Mouse (Mus musculus): Measurements from ENCODE around the gene Exd2. TPM values are rescaled to one million over a fixed set of nuclear protein-coding genes. Genes with fewer than 3 reads are reported as not detected.

Exd2 gene
- total RNA-seq, 2 experiments from 2014 or later: 97.7 to 134 TPM

DNA sequence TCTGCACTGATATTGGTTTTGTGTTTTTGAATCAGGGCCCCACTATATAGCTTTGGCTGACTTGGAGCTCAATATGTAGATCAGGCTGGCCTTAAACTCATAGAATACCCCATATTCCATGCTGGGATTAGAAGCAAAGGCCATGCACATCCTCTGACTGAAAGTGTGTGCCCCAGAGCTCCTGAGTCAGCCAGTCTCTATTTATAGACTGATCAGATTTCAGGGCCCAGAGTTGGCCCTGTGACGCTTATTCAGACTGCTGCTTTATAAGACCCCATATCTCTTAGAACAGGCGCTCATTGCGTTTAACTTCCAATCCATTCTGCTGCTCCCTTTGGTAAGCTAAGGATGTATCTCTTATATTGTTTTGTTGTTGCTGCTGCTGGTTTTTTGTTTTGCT, 17.1 kb downstream of the Exd2 start:
- no peak for DNase-seq (ENCODE audit: low spot score in 2 of 2)
- intact Hi-C loops (cut with DNase I): no loop called here

DNA sequence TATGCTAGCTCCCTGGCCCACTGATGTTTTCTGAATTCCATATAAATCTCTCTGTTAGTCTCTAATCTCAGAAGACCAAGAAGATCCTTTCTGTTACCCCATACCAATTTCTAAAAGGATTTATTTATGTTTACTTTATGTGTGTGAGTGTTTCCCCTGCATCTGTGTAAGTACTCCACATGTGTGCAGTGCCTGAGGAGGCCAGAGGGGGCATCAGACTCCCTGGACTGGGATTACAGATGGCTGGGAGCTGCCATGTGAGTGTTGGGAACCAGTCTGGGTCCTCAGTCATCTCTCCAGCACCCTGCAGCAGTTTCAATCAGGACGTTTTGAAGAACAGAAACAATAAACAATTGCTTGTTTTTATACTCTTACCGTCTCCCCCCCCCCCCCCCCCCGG, 20.5 kb downstream of the Exd2 start:
- DNase-seq (ENCODE audit: low spot score in 2 of 2): no peak
- intact Hi-C loops (cut with DNase I): no loop called here

DNA sequence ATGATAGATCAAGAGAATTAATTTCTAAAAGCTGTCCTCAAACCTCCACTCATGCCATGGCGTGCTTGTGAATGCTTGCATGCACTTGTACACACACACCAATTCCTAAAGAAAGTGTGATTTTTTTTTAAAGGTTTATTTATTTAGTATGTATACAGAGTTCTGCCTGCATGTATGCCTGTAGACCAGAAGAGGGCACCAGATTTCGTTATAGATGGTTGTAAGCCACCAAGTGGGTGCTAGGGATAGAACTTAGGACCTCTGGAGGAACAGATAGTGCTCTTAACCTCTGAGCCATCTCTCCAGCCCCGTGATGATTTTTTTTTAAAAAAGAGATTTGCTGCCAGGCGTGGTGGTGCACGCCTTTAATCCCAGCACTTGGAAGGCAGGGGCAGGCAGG, 30.4 kb downstream of the Exd2 start:
- intact Hi-C loops (cut with DNase I): no loop called here
- DNase-seq (ENCODE audit: low spot score in 2 of 2): no peak

DNA sequence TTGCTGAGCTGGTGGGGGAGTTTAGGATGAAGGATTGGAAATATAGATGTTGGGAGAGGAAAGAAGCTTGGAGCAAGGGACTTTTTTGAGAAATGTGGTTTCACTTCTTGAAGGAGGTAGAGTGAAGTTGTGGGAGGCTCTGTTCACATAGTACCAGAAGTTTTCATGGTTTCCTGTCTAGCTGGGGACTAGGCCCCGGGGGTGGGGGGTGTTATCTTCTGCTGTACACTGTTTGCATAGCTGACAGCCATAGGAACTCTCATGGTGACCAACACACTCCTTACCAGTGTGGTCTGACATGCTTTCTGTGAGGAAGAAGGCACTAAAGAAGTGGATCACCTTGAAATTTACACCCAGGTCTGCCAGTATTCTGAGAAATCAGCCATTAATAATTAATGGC, 32.8 kb downstream of the Exd2 start:
- DNase-seq (ENCODE audit: low spot score in 2 of 2): no peak
- intact Hi-C loops (cut with DNase I): loop anchor here (5.0 kb wide), 2 partner anchors 117 to 232 kb away; no protein-coding TSS in a partner anchor

DNA sequence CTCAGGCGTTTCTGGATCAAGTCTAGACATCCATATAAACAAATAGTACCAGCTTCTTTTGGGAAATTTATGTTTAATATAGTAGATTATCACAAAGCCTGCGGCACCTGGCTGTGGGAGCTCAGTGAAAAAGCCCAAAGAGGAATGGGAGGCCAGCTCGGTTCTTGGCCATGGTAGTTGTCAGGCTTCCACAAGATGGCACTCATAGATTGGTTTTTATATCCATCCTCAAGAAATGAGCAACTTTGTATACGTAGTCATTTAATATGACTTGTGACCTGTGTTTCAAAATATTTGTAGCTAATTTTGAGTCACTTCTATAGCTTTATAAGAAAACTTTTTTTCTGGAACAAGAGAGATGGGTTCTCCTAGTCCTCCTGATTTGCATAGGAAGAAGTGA, 35.5 kb downstream of the Exd2 start:
- intact Hi-C loops (cut with DNase I): loop anchor here (5.0 kb wide), 2 partner anchors 114 to 229 kb away; no protein-coding TSS in a partner anchor
- DNase-seq (ENCODE audit: low spot score in 2 of 2): no peak

DNA sequence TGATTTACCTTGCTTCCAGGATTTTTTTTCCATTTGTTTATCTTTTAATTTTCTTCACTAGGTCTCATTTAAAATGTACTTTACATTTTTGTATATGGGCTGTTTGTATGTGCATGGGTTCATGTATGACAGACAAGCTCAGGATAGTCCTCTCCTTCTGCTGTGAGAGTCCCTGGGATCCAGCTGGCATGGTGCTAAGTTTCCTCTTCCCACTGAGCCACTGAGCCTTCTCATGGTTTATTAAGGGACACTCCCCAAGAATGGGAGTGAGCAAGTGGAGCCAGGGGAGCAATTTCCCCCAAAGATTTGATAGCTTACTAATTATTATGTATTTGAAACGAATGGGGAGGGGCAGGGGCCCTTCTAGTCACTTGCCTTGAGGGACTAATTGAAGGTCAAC, 37.6 kb downstream of the Exd2 start:
- DNase-seq (ENCODE audit: low spot score in 2 of 2): no peak
- intact Hi-C loops (cut with DNase I): no loop called here

DNA sequence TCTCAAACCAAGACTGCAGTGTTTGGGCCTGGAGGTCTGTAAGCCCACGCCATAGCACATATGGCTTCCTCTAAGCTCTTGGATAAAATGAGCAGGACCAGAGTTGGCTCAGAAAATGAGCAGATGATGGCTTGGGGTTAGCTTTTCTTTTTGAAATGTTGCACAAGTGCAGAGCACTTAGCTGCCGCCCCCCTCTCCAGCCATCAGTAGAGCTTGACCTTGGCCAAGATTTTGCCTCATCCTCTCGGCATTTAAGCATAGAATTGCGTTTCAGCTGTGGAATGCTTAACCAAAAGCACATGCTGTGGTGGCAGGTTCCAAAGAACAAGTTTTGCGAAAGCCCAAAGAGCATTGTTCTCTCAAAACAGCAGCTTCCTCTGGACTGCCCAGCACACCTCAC, 41.8 kb downstream of the Exd2 start:
- intact Hi-C loops (cut with DNase I): loop anchor here (5.0 kb wide), 1 partner anchor 83 kb away; no protein-coding TSS in a partner anchor
- no peak for DNase-seq (ENCODE audit: low spot score in 2 of 2)

DNA sequence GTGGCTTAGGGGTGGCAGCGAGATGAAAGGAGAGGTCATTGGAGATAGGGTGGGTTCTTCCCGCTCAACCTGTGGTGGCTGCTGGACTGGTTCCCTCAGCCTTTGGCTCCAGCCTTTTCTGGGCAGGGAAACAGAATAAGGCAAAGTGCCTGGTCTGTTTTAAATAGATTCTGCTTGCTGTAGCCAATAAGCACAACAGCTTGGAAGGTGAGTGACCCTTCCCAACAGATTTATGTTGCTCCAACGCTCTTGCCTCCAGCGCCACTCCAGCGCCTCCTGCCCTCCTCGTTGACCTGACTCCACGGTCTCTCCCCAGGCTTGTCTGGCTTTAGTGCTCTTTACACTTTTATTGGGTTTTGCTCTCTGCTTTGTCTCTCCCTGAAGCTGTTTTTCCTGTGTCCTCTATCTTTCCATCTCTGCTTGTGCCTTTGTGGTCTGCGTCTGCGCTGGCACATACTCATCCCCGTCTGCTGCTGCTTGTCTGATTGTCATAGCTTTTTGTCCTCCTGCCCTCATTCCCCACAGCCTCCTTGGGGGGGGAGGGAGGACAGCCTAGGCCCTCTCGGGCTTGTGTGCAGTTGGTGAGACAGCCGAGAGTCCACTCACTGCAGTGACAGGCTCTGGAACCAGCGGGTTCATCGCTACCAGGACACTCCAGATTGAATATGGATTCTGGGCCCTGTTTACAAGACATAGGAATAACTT, 44.3 kb downstream of the Exd2 start:
- intact Hi-C loops (cut with DNase I): loop anchor here (5.0 kb wide), 1 partner anchor 80 kb away; no protein-coding TSS in a partner anchor
- DNase-seq (ENCODE audit: low spot score in 2 of 2): no peak

DNA sequence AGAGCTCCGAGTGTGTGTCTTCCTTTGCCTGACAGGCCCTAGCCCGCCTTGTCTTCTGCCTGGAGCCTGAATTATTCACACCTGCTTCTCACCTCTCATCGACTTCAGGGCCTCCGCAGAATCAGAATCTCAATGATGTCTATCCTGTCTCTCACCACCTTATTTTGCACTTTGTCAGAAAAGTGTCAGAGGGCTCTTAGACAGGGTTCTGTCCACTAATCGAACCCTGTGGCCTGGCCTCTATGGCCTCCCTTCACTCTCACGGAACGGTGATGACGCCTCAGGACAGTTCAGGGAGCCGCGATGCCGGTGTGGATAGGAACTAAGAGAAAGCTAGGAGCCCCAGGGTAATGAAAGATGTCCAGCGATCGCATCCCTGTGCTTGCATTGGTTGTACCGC, 55.1 kb downstream of the Exd2 start, which contains the start of gene Galnt16:
Gene Galnt16 (plus strand): TSS at position 301 of the 400 bp plus-strand sequence.
- DNase-seq (ENCODE audit: low spot score in 2 of 2): no peak
- intact Hi-C loops (cut with DNase I): loop anchor here (5.0 kb wide), 1 partner anchor 64 kb away; no protein-coding TSS in a partner anchor

DNA sequence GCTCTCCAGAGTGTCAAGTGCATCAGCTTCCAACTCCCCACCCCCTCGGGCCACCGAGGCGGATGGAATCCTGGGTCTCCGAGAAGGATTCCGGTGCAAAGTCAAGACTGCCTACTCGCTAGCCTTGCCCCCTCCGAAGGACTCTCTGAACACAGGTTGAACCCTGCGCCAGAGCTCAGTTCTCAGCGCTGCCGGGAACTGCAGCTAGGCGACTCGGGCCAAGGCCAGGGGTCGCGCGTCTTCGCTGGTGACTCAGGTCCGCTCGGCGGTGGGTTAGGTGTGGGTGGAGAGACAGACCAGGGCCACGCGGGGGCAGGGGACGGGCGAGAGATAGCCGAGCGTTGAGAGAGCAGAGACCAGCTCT, 55.5 kb downstream of the Exd2 start:
- DNase-seq (ENCODE audit: low spot score in 2 of 2): no peak
- intact Hi-C loops (cut with DNase I): loop anchor here (5.0 kb wide), 1 partner anchor 64 kb away; no protein-coding TSS in a partner anchor

DNA sequence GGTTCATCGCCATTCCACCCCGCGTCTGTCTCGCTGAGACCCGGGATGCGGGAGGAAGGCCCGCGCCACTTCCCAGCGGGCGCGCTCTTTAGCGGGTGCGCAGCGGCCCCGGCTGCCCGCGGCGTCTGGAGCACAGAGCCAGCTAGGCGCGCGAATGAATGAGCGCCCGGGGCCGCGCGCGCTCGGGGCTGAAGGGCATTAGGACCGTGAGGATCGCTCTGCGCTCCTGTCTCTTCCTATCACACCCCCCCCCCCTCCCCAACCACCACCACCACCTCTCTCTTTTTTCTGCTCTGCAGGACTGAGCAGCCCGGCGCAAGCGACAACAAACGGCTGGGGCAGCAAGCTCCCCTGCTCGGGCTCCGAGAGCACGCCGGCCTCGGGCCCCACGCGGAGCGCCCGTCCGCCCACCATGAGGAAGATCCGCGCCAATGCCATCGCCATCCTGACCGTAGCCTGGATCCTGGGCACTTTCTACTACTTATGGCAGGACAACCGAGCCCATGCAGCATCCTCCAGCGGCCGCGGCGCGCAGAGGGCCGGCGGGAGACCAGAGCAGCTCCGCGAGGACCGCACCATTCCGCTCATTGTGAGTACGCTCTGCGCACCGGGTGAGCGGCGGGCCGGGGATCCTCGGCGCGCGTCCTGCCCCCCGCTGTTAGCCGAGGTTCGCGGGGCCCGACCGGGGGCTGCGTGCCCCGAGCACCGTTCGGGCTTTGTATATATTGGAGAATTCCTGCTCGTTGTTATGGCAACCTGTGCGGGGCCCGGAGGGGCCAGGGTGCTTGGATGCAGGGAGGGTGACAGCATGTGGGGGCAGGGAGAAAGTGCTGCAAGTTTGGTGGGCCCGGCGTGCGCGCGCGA, 56.1 kb downstream of the Exd2 start:
- peak; percentile 65 to 68 for DNase-seq (ENCODE audit: low spot score in 2 of 2)
- intact Hi-C loops (cut with DNase I): loop anchor here (5.0 kb wide), 1 partner anchor 63 kb away; no protein-coding TSS in a partner anchor

DNA sequence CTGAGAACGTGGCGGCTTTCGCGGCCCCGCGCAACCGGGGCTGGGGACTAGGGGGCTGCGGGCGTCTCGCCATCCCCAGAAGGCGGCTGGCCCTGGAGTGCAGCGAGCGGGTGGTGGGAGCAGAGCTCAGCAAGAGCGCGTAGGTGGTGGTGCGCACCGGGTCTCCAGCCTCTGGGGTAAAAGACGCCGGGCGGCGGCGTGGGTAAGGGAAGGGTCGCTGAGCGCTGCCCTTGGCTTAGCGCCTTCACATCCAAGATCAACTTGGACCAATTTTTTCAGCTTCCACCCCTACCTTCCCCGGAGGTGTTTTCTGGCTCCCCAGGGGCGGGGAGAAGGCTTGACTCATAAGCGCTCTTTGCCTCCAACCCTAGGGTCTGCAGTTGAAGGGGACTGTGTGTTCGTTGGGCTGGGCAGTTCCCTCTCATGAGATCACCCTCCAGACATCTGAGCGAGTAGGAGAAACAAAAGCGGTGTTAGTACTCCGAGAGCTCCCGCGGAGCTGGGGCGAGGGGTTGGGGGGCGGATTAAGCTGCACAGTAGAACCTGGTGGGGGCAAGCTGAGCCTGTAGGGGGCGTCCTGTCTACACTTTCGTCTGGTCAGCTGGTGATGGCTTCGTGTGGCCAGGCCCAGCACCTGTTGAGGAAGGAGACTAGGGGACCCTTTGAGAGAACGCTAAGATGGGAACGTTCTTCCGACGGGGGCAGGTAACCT, 56.9 kb downstream of the Exd2 start:
- intact Hi-C loops (cut with DNase I): loop anchor here (5.0 kb wide), 2 partner anchors 48 to 63 kb away; no protein-coding TSS in a partner anchor
- DNase-seq (ENCODE audit: low spot score in 2 of 2): peak; percentile 75 to 81

DNA sequence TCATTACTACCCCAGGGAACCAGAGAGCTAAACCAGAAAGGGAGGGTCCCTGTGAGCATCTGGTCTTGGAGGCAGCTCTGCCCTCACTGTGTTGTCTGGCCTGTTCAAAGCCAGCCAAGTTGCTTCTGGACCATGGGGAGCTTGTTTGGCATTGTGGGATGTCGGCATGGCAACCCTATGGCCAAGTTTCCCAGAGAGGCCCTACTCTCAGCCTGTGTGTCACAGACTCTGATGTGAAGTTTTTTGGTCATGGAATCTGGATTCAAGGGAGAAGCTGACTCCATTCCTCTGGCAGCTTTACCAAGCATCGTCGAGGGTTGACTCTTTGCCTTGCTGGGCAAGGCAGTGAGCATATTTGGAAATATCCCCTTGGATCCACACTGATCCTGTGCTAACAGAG, 59.1 kb downstream of the Exd2 start:
- intact Hi-C loops (cut with DNase I): loop anchor here (5.0 kb wide), 1 partner anchor 45 kb away; no protein-coding TSS in a partner anchor
- DNase-seq (ENCODE audit: low spot score in 2 of 2): no peak

DNA sequence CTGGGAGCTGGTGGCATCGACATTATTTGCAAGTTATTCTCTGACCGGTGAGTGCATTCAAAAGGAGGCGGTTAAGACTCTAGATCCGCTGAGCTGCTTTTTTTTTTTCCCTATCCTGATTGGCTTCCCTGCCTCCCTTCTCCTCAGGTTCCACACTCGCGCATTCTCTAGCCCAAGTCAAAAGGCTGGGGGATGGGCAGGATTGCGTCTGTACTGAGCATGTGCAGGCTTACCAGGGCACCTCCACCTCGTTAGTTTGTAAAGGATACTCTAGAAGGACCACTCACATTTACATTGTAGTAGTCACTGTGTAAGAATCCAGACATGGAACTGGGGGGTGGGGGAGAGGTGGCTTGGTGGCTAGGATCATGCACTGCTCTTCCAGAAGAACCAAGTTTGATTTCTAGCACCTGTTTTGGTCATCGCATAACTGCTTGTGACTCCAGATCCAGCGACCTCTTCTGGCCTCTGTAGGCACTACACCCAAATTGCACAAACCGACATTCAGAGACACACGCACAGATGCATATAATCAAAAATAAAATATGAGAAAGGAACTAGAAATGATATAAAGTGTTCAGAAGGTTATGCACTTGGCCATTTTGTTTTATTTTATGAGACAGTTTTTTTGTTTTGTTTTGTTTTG, 61.5 kb downstream of the Exd2 start:
- no peak for DNase-seq (ENCODE audit: low spot score in 2 of 2)
- intact Hi-C loops (cut with DNase I): loop anchor here (5.0 kb wide), 1 partner anchor 43 kb away; no protein-coding TSS in a partner anchor

DNA sequence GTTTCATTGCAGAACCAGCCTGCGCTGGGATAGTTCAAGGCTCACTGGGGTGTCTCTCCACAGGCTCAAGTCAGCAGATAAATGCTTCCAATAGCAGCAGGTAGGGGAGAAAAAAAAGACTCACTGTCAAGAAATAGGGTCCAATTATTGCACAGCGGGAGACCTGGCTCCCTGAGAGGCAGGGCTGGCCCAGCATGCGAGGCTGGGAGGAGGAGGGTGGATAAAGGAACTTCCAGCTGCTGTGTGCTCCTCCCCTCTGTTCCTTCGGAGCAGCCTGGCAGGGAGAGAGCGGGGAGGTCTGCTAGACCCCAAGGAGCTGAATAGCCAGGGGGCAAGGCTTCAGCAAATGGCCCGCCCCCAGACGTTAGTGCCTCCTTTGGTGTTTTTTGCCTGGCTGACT, 62.6 kb downstream of the Exd2 start:
- intact Hi-C loops (cut with DNase I): no loop called here
- DNase-seq (ENCODE audit: low spot score in 2 of 2): no peak

DNA sequence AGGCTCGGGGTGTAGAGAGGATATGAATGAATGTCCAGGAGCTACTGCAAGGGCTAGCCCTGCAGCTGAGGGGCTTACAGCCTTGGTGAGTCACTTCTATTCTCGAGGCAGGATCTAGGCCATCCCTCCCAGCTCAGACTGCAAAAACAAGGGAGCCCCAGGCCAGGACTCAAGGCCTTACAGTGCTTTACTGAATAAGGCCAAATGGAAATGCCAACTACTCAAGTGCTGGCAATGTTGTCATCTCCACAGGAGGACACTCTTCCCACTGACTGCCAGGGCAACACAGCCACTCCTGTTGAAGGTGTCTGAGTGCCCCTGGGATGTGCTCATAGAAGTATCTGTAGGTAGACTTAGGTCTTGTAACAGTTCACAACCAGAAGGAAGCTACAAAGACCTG, 63.6 kb downstream of the Exd2 start:
- intact Hi-C loops (cut with DNase I): no loop called here

DNA sequence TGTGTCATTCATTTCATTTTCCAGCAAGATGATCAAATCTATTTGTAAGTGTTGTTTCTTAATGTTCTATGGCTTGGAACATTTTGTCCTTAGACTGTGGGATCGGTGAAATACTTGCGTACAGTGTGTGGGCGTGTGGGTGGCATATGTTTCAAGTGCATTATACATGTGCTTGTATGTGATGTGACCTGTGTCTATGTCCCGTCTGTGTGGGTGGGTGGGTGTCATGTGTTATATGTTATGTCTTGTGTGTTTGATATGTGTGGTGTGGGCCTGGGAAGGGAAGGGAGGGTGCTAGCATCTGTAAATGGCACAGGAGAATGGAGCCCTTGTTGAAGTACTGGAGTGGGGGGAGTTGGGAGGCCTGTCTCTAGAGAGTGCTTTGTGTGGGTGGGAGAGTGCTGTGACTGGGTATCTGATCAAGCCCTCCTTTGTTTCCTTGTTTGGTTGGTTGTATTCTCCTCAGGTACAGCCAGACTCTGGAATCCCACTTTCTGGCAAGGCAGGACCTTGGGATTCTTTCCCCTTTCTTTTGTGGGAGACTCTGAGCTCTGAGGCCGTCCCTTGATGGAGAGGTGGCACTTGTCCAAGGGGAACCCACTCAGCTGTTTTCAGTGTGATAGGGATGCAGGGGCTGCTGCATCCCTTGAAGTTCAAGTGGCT, 65.0 kb downstream of the Exd2 start:
- intact Hi-C loops (cut with DNase I): no loop called here
- DNase-seq (ENCODE audit: low spot score in 2 of 2): peak in 1 of 2 experiments; percentile 94

More for the DNA sequence above, 63.6 kb downstream of the Exd2 start:
- no peak for DNase-seq (ENCODE audit: low spot score in 2 of 2)

DNA sequence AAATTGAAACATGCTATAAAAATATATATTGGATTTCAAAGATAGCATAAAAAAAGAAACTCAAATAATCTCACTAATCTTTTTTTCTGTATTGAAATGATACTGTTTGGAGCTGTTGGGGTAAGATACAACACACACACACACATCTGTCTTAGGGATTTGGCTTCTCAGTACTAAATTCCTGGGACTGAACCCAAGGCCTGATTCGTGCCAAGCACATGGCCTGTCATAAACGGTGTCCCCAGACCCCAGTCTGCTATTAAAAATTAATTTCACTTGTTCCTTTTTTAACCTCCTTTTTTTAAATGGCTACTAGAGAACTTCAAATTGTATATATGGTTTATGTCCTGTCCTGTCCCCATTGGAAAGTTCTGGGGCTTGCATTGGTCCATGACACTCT, 67.2 kb downstream of the Exd2 start:
- intact Hi-C loops (cut with DNase I): no loop called here
- DNase-seq (ENCODE audit: low spot score in 2 of 2): no peak

DNA sequence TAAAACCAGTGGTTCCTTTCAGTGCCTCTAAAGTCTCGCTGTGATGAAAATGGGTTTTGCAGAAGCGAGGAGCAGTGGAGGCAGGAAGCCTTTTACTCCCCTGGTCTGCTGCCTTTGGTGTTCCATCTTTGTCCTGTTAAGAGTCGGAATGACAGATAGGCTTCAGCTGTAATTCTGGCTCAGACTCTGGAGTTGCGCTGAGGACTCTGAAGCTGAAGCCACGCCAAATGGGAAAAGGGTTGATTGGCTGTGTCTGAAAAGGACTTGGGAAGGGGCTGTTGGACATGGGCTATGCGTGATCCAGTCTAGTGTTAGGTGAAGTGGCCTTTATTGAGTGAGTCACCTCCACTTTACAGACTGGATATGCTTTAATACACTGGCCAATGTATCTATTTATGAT, 67.7 kb downstream of the Exd2 start:
- intact Hi-C loops (cut with DNase I): no loop called here
- DNase-seq (ENCODE audit: low spot score in 2 of 2): no peak
